Mouse (Mus musculus) small intestine, adult 2 months (tissue): Measurements from ENCODE around the gene Rabgap1l.

ENCODE experiments used
- CTCF ChIP-seq: fragments of 200-500 bp; IDR thresholded peaks from 2 replicates; pipeline ENCODE4 v1.5.1; 2012; ENCODE audit warnings: low read depth, mild to moderate bottlenecking, control low read depth, inconsistent platforms, low read length, moderate library complexity, mixed read lengths; ENCODE audit not compliant: insufficient replicate concordance, insufficient read length; ENCODE audit errors: extremely low read depth
- POLR2A ChIP-seq: fragments of 200-500 bp; IDR thresholded peaks from 2 replicates; pipeline ENCODE4 v1.6.1; 2012; ENCODE audit warnings: low read depth, mild to moderate bottlenecking, control low read depth, inconsistent platforms, low read length, moderate library complexity

DNA sequence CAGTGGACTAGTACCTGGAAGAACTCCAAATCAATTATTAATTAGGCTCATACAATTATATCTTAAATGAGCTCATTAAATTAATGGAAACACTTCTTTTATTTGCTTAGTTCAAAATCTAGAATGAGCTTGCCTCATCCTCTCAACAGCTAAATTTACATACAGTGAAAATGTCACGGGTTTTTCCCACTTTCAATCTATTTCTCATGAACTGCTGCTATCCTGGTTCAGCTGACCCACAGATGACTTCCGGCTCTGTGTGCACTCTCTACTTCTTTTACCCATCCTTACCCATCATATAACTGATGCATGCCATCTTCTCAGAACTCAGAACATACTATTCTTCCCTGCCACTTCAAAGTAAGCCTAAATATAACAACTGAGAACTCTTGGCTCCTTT, 452.4 kb downstream of the Rabgap1l start:
- no peak for TF ChIP-seq POLR2A
- TF ChIP-seq CTCF, result no peak
